Mouse (Mus musculus): ENCODE measurements around the gene Nfix. TPM values are rescaled to one million over a fixed set of nuclear protein-coding genes. Genes with fewer than 3 reads are reported as not detected.

Nfix gene
- polyA plus RNA-seq, 1 experiment from 2014 or later = 61.4 TPM

DNA sequence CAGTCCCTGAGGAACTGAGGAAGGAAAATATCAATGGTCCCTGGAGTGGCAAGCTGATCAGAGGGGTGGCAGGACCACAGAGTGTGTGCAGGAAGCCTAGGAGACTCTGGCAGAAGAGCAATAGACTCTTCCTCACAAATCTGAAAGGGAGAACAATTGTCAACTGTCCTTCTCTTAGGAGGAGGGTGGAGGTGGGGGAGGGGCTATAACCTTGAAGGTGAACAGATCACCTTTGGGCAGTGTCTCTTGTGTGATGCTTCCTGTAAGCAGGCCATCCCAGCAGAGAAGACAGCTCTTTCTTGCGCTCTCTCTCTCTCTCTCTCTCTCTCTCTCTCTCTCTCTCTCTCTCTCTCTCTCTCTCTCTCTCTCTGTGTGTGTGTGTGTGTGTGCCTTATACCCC is 23.6 kb downstream of the Nfix start:
- Histone ChIP-seq H3K4me2 (replicated peaks) (no peak overlapping the region), H3K9ac (no peak overlapping the region), H3K27me3 (peaks cover 12% of the 10 kb centered on the region), H3K9me3 (replicated peaks) (no peaks in the 10 kb centered on the region), H3K36me3 (no peaks in the 10 kb centered on the region; the same call in 1 of the 2 replicates), H3K4me1 (peaks cover 80% of the 10 kb centered on the region), H3K4me3 (replicated peaks) (no peak overlapping the region), H3K27ac (replicated peaks) (peak overlapping the region; percentile 91; the same call in 1 of the 2 replicates)
- WGBS = 50% methylated on average over 1 of the region's 1 CpGs
- no peak for ATAC-seq (ENCODE audit: insufficient number of reproducible peaks, low FRiP score, low TSS enrichment, low read depth)

DNA sequence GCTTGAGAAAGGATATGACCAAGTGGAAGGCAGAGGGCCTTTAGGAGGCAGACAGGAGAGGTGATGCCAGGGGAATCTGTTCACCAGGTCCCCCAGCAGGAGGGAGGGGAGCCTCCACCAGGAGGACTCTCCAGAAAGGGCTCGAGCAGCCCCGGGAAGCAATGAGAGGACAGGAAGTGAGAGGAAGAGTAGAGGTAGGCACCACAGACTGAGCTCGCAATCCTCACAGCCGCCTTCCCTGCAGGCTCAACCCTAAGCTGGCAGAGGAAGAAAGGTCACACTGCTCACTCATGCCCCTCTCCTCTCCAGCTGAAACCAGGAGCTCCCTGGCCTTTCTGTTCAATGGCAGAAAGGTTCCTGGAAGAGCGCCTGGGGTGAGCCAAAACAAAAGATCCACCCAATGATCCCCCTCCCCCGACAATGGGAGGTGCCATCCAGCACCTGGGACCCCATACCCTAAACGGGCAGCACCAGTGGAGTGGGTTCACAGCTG is 24.5 kb downstream of the Nfix start:
- WGBS = 26% methylated on average over 7 of the region's 7 CpGs
- peaks cover 80% of the 10 kb centered on the region for H3K4me1 ChIP-seq
- H3K27me3 ChIP-seq = peaks cover 8% of the 10 kb centered on the region; the same call in 1 of the 2 replicates
- no peaks in the 10 kb centered on the region; the same call in 1 of the 2 replicates for H3K36me3 ChIP-seq
- H3K9me3 ChIP-seq (replicated peaks) = no peaks in the 10 kb centered on the region
- no peak for ATAC-seq (ENCODE audit: insufficient number of reproducible peaks, low FRiP score, low TSS enrichment, low read depth)
- 0 out of 2 replicates have a peak overlapping the region, but pooled peaks have one; percentile 32 for H3K4me3 ChIP-seq (replicated peaks)
- peak overlapping the region; percentile 50 for H3K4me2 ChIP-seq (replicated peaks)
- H3K9ac ChIP-seq = no peak overlapping the region
- peak overlapping the region; percentile 91 for H3K27ac ChIP-seq (replicated peaks)

DNA sequence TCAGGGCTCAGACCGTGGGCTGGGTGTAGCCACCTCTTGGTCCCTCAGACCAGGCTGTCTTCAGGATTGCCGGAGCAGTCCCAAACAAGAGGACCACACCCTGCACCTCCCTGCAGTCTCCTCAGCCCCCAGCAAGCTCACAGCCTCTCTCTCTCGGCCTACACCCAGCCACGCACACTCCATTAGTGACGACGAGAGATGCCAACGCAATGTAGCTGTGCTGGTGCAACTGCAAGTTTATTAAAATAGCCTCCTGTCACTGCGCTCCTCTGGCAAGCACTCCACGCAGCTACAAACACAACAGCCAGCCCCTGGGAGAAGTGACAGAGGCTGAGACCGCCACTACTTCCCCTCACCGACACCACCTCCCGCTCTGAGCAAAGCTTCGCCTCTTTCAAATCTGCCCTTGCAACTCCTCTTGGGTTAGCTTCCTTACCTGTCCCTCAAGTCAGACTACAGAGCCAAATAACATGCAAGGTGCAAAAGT is 25.0 kb downstream of the Nfix start:
- H3K4me2 ChIP-seq (replicated peaks) = peak overlapping the region; percentile 50
- H3K4me3 ChIP-seq (replicated peaks) = peak overlapping the region; percentile 32
- peaks cover 8% of the 10 kb centered on the region; the same call in 1 of the 2 replicates for H3K27me3 ChIP-seq
- H3K36me3 ChIP-seq = peaks cover under 1% of the 10 kb centered on the region; the same call in 1 of the 2 replicates
- peak overlapping the region; percentile 91 for H3K27ac ChIP-seq (replicated peaks)
- H3K9me3 ChIP-seq (replicated peaks) = no peaks in the 10 kb centered on the region
- peaks cover 80% of the 10 kb centered on the region for H3K4me1 ChIP-seq
- H3K9ac ChIP-seq = peak overlapping the region; percentile 2; the same call in 1 of the 2 replicates
- WGBS = 14% methylated on average over 13 of the region's 13 CpGs
- ATAC-seq (ENCODE audit: insufficient number of reproducible peaks, low FRiP score, low TSS enrichment, low read depth) = peak; percentile 13; the same call in 1 of the 2 replicates

DNA sequence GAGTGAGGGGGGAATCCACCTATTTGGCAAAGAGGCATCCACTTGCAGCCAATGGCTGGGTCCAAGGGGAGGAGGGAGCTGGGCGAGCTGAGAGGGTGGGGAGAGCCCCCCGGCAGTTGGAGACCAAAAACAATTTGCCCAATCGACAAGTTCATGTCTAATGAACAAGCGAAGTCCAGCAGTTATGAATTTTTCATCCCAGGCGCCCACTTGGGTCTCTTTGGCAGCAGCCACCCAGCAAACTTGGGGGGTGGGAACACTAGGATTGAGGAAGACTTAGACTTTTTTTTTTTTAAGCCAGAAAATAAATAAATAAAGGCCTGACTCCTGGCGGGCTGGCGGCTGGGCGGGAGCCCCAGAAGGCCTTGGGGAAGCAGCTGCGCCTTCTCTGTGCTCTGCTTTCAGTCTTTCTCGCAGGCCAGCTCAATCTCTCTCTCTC is 25.7 kb downstream of the Nfix start:
- H3K4me2 ChIP-seq (replicated peaks) = peak overlapping the region; percentile 50
- no peak overlapping the region for H3K9ac ChIP-seq
- peaks cover 7% of the 10 kb centered on the region for H3K36me3 ChIP-seq
- peak overlapping the region; percentile 91 for H3K27ac ChIP-seq (replicated peaks)
- WGBS = 4% methylated on average over 10 of the region's 10 CpGs
- peak overlapping the region; percentile 32 for H3K4me3 ChIP-seq (replicated peaks)
- H3K4me1 ChIP-seq = peaks cover 80% of the 10 kb centered on the region
- no peaks in the 10 kb centered on the region for H3K9me3 ChIP-seq (replicated peaks)
- peak; percentile 82 for ATAC-seq (ENCODE audit: insufficient number of reproducible peaks, low FRiP score, low TSS enrichment, low read depth)
- peaks cover 8% of the 10 kb centered on the region; the same call in 1 of the 2 replicates for H3K27me3 ChIP-seq

DNA sequence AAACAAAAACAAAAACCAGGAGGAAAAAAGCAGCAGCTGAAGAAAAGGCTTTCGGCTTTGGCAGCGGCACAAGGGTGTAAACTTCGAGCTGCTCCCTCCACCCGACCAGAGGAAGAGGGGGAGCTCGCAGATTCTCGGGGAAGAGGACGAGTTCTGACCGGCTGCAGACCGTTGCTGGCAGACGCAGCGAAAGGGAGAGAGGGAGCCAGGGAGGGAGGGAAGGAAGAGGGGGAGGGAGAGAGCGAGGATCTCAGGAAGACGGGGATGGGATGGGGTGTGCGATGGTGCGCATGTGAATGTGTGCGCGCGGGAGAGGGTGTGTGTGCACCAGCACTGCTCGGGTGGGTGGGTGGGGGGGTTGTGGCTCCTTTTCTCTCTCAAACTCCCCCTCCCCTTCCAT is 26.3 kb downstream of the Nfix start:
- peak overlapping the region; percentile 32 for H3K4me3 ChIP-seq (replicated peaks)
- peak; percentile 85 for ATAC-seq (ENCODE audit: insufficient number of reproducible peaks, low FRiP score, low TSS enrichment, low read depth)
- H3K4me1 ChIP-seq = peaks cover 76% of the 10 kb centered on the region
- peak overlapping the region; percentile 91 for H3K27ac ChIP-seq (replicated peaks)
- peaks cover 14% of the 10 kb centered on the region for H3K36me3 ChIP-seq
- WGBS = 0% methylated on average over 19 of the region's 19 CpGs
- H3K4me2 ChIP-seq (replicated peaks) = peak overlapping the region; percentile 50
- no peaks in the 10 kb centered on the region for H3K9me3 ChIP-seq (replicated peaks)
- H3K9ac ChIP-seq = no peak overlapping the region
- H3K27me3 ChIP-seq = peaks cover 8% of the 10 kb centered on the region; the same call in 1 of the 2 replicates

DNA sequence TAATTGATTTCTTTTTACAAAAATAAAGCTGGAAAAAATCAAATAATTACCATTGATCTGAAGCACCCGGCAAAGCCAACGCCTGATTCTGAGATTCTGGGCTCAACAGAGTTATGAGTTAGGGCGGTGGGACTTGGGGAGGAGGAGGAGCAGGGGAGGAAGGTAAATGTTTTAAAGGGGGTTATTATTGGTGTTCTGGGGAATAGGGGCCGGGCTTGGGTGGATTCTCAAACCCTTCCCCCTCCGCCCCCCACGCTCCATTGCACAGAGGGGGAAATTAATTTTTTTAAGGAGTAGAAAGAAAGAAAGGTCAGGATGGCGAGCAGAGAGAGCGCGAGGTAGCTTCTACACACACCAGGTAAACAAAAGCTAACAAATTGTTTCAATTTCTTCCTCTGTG is 26.8 kb downstream of the Nfix start:
- H3K27me3 ChIP-seq = peaks cover 8% of the 10 kb centered on the region; the same call in 1 of the 2 replicates
- peak overlapping the region; percentile 50 for H3K4me2 ChIP-seq (replicated peaks)
- H3K27ac ChIP-seq (replicated peaks) = peak overlapping the region; percentile 91
- WGBS = 4% methylated on average over 9 of the region's 9 CpGs
- no peaks in the 10 kb centered on the region for H3K9me3 ChIP-seq (replicated peaks)
- peak overlapping the region; percentile 32 for H3K4me3 ChIP-seq (replicated peaks)
- no peak for ATAC-seq (ENCODE audit: insufficient number of reproducible peaks, low FRiP score, low TSS enrichment, low read depth)
- peaks cover 73% of the 10 kb centered on the region for H3K4me1 ChIP-seq
- H3K36me3 ChIP-seq = peaks cover 18% of the 10 kb centered on the region
- H3K9ac ChIP-seq = peak overlapping the region; percentile 9; the same call in 1 of the 2 replicates

DNA sequence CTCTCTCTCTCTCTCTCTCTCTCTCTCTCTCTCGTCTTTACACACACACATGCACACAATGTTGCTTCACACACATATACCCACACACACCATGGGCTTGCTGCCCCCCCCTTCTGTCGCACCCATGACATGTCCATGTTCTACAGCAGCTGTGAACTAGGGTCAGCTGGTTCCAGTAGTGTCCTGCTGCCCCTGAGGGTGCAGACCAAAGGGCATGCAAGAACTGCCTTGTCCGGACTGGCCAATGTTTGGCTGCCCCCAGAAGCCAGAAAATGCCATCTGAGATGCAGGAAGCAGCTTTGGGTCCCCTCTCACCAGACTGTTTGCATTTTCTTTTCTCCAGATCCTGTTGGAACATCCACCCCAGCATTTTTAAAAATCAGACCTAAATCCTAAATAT is 27.5 kb downstream of the Nfix start:
- 21% methylated on average over 2 of the region's 3 CpGs for WGBS
- peak overlapping the region; percentile 32 for H3K4me3 ChIP-seq (replicated peaks)
- no peak for ATAC-seq (ENCODE audit: insufficient number of reproducible peaks, low FRiP score, low TSS enrichment, low read depth)
- peak overlapping the region; percentile 50 for H3K4me2 ChIP-seq (replicated peaks)
- H3K27me3 ChIP-seq = peaks cover 2% of the 10 kb centered on the region; the same call in 1 of the 2 replicates
- peaks cover 70% of the 10 kb centered on the region for H3K4me1 ChIP-seq
- H3K9me3 ChIP-seq (replicated peaks) = no peaks in the 10 kb centered on the region
- 0 out of 2 replicates have a peak overlapping the region, but pooled peaks have one; percentile 34 for H3K27ac ChIP-seq (replicated peaks)
- no peak overlapping the region for H3K9ac ChIP-seq
- H3K36me3 ChIP-seq = peaks cover 23% of the 10 kb centered on the region

DNA sequence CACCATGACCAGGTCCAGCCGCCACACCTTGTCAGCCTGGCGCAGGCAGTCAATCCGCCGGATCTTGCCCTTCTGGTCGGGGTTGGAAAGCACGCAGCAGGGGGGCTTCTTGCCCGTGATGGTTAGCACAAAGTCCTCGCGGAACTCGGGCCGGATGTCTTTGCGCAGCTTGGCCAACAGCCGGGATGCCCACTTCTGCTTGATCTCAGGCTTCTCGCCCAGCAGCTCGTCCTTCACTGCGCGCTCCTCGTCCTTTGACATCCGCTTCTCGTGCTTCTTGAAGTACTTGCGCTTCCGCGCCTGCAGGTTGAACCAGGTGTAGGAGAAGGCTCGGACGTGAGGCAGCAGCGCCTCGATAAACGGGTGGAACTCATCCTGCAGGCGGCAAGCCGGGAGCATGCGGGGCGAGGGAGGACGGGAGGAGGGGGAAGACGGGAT is 28.2 kb downstream of the Nfix start:
- H3K4me1 ChIP-seq = peaks cover 74% of the 10 kb centered on the region
- H3K36me3 ChIP-seq = peaks cover 30% of the 10 kb centered on the region
- H3K4me3 ChIP-seq (replicated peaks) = peak overlapping the region; percentile 27
- H3K4me2 ChIP-seq (replicated peaks) = peak overlapping the region; percentile 50
- peaks cover 3% of the 10 kb centered on the region; the same call in 1 of the 2 replicates for H3K27me3 ChIP-seq
- ATAC-seq (ENCODE audit: insufficient number of reproducible peaks, low FRiP score, low TSS enrichment, low read depth) = no peak
- no peaks in the 10 kb centered on the region for H3K9me3 ChIP-seq (replicated peaks)
- H3K9ac ChIP-seq = no peak overlapping the region
- H3K27ac ChIP-seq (replicated peaks) = peak overlapping the region; percentile 2; the same call in 1 of the 2 replicates
- WGBS = 27% methylated on average over 34 of the region's 34 CpGs

DNA sequence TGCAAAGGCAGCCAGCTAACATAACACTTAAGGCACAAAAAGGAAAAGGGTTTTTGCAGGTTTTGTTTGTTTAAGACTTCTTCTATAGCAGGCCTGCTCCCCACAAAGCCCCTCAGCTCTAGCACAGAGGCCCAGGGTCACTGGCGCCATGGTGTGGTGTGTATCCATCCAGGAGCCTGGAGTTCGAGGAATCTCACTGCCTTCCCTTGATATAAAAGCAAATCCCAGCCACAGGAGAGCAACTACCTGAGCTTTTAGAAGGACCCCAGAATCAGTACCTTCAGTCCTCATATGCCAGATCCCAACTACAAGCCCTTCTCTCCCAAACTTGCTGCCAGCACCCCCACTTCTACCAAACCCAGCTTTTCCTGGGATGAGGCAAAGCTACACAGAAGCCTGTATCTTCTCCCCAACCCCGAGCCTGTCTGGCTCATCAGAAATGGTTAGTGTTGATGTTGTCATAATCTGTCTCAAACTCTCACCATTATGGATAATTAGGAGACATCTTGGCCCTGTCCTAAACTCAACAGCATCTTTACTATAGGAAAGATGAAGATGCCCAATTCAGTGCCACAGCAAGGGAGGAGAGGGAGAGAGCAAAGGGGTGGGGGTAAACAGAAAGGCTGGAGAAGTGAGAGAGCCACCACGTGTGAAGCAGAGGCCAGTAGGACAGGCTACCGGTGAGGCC is 29.0 kb downstream of the Nfix start:
- no peak for ATAC-seq (ENCODE audit: insufficient number of reproducible peaks, low FRiP score, low TSS enrichment, low read depth)
- Histone ChIP-seq H3K9ac (no peak overlapping the region), H3K36me3 (peaks cover 35% of the 10 kb centered on the region), H3K27ac (replicated peaks) (peak overlapping the region; percentile 17; the same call in 1 of the 2 replicates), H3K9me3 (replicated peaks) (no peaks in the 10 kb centered on the region), H3K4me2 (replicated peaks) (peak overlapping the region; percentile 50), H3K4me1 (peaks cover 77% of the 10 kb centered on the region), H3K4me3 (replicated peaks) (peak overlapping the region; percentile 27), H3K27me3 (peaks cover 3% of the 10 kb centered on the region; the same call in 1 of the 2 replicates)
- 40% methylated on average over 5 of the region's 5 CpGs for WGBS

DNA sequence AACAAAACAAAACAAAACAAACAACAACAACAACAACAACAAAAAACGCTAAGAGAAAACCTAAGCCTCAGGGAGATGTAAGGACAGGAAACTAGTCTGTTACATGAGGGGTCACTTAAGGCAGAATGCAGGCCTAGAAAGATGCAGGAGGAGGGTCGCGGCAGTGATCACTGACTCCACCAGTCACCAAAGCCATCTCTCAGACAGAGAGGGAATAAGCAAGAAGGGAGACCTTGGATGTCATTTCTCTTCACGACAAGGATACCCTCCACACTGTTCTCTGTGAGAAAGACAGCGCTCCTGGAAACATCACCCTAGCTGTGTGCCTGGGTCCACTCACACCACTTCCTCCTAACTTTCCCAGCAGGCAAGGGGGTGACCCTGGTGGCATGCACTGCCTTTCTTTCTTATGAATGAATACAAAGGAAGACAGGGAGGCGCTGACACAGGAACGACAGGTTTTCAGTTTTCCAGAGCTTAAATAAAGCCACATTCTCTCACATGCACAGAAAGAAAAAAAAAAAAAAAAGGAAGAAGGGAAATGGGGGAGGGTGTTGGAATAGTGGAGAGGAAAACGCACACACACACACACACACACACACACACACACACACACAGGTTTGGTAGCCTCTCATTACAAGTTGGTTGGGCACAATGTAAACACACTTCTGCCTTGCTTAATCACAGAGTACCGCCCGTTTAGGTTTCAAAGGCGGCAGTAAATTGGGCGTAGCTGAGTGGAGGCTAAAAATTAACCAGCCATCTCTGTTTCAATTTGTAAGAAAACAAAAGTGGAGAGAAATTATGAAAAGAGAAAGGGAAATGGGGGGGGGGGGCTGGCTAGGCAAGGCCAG is 29.8 kb downstream of the Nfix start:
- H3K4me2 ChIP-seq (replicated peaks) = peak overlapping the region; percentile 50; the same call in 1 of the 2 replicates
- H3K36me3 ChIP-seq = peaks cover 36% of the 10 kb centered on the region
- H3K27me3 ChIP-seq = peaks cover 8% of the 10 kb centered on the region; the same call in 1 of the 2 replicates
- ATAC-seq (ENCODE audit: insufficient number of reproducible peaks, low FRiP score, low TSS enrichment, low read depth) = no peak
- peak overlapping the region; percentile 34; the same call in 1 of the 2 replicates for H3K27ac ChIP-seq (replicated peaks)
- no peak overlapping the region for H3K9ac ChIP-seq
- no peaks in the 10 kb centered on the region for H3K9me3 ChIP-seq (replicated peaks)
- H3K4me1 ChIP-seq = peaks cover 77% of the 10 kb centered on the region
- no peak overlapping the region for H3K4me3 ChIP-seq (replicated peaks)
- WGBS = 42% methylated on average over 12 of the region's 12 CpGs
